Mouse (Mus musculus): ENCODE measurements around the gene Vsig10. TPM values are rescaled to one million over a fixed set of nuclear protein-coding genes. Genes with fewer than 3 reads are reported as not detected.

Gene Vsig10
- polyA plus RNA-seq, 1 experiment, result 17.2 TPM

- H3K4me1 ChIP-seq (ENCODE audit: control insufficient read depth, insufficient read depth, low read length), result peaks cover 10% of the 10 kb centered on the region
- DNase-seq, result no peak
- no peak overlapping the region for H3K27ac ChIP-seq (ENCODE audit: insufficient read depth, low read depth, low read length)
- H3K36me3 ChIP-seq (ENCODE audit: control insufficient read depth, insufficient read depth, low read length), result no peaks in the 10 kb centered on the region; the same call in 1 of the 2 replicates
- TF ChIP-seq CTCF (conservative IDR thresholded peaks at IDR 0.05; ENCODE audit: insufficient read depth, insufficient read length, low read depth, low read length) (no peak), POLR2A (IDR thresholded peaks at IDR 0.05; ENCODE audit: low read depth, low read length) (no peak)
- H3K27me3 ChIP-seq (replicated peaks; ENCODE audit: control insufficient read depth, insufficient read depth, low read length), result no peaks in the 10 kb centered on the region
- H3K4me3 ChIP-seq (ENCODE audit: insufficient read depth, low read depth, low read length), result no peak overlapping the region
- 68% methylated on average over 8 of the region's 8 CpGs for WGBS
Observed at GRCm38 (mm10) chr5:117354121-117354520, 35.2 kb downstream of the Vsig10 start.

DNA sequence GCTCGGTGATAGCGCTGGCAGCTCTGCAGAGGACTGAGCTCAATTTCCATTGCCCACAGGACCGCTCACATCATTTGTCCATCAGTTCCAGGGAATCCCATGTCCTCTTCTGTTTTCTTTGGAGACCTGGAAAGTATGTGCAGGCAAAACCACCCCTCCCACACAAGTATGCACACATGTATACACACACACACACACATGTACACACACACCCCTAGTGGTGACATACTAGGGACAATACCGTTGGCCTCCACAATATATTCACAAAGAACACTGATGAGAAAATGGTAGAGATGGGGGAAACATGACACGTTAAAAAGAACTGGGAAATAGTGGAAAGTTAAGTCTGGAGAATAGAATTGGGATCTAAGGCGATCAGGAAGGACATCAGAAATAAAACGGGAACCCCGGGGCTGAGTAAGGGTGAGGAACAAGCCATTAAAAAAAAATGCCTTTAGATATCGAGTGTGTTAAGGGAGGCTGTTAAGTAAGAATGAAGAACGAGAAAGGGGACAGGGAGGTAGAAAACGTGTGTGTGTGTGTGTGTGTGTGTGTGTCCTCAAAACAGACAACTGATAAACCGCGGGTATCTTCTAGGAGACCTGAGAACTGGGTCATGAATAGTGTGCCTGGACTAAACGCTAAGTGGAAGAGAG, 36.9 kb downstream of the Vsig10 start:
- Histone ChIP-seq H3K36me3 (ENCODE audit: control insufficient read depth, insufficient read depth, low read length) (no peaks in the 10 kb centered on the region; the same call in 1 of the 2 replicates), H3K4me1 (ENCODE audit: control insufficient read depth, insufficient read depth, low read length) (peaks cover 23% of the 10 kb centered on the region), H3K27me3 (replicated peaks; ENCODE audit: control insufficient read depth, insufficient read depth, low read length) (no peaks in the 10 kb centered on the region), H3K27ac (ENCODE audit: insufficient read depth, low read depth, low read length) (peak overlapping the region; percentile 69), H3K4me3 (ENCODE audit: insufficient read depth, low read depth, low read length) (no peak overlapping the region)
- DNase-seq, result no peak
- 33% methylated on average over 14 of the region's 14 CpGs for WGBS
- TF ChIP-seq CTCF (conservative IDR thresholded peaks at IDR 0.05; ENCODE audit: insufficient read depth, insufficient read length, low read depth, low read length) (no peak), POLR2A (IDR thresholded peaks at IDR 0.05; ENCODE audit: low read depth, low read length) (no peak)

DNA sequence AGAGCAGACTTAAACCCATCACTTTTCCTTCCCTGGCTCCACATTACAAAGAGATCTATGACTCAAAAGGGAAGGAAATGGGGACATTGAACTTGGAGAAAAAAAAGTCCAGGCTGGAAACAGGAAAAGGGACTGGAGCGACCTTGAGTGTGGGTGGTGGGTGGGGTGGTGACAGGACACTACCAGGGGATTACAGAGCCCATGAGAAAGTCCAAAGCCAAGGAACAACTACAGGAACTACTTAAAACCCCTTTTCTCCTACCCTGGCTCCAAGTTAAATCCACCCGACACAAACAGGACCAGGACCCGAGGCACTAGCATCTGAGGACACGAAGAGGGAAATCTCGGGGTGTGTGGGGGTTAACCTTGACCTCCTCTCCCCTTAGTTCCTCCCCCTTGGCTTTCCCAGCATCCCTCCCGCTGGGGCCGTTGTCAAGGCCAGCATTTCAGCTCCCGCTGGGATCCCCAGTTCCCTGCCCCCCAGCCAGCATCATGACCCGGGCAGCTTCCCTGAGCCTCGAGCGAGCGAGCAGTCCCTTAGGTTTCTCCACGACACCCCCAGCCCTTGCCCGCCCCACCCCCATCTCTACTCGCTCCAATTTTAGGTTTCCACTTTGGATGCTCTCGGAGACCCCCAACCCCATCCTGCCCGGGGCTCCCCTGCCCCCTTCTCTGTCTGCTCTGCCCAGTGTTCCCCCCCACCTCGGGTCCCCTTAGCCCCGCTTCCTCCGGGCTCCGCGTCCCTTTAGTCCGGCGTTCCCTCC, 37.7 kb downstream of the Vsig10 start:
- peak overlapping the region; percentile 69 for H3K27ac ChIP-seq (ENCODE audit: insufficient read depth, low read depth, low read length)
- TF ChIP-seq POLR2A (IDR thresholded peaks at IDR 0.05; ENCODE audit: low read depth, low read length) (no peak), CTCF (conservative IDR thresholded peaks at IDR 0.05; ENCODE audit: insufficient read depth, insufficient read length, low read depth, low read length) (no peak)
- under 1% methylated on average over 23 of the region's 24 CpGs for WGBS
- peaks cover 30% of the 10 kb centered on the region for H3K4me1 ChIP-seq (ENCODE audit: control insufficient read depth, insufficient read depth, low read length)
- H3K4me3 ChIP-seq (ENCODE audit: insufficient read depth, low read depth, low read length), result peak overlapping the region; percentile 99
- DNase-seq, result peak; percentile 59
- H3K36me3 ChIP-seq (ENCODE audit: control insufficient read depth, insufficient read depth, low read length), result no peaks in the 10 kb centered on the region; the same call in 1 of the 2 replicates
- H3K27me3 ChIP-seq (replicated peaks; ENCODE audit: control insufficient read depth, insufficient read depth, low read length), result no peaks in the 10 kb centered on the region

GRCm38 (mm10) chr5:117357129-117357477, 38.2 kb downstream of the Vsig10 start, which contains the start of gene Wsb2:
TSS of gene Wsb2 (plus strand) at chr5:117357304.
- DNase-seq, result peak; percentile 88
- 3% methylated on average over 30 of the region's 54 CpGs for WGBS
- Histone ChIP-seq H3K4me3 (ENCODE audit: insufficient read depth, low read depth, low read length) (peak within 1 kb of the TSS; percentile 99), H3K27me3 (replicated peaks; ENCODE audit: control insufficient read depth, insufficient read depth, low read length) (no peaks in the 10 kb centered on the region), H3K4me1 (ENCODE audit: control insufficient read depth, insufficient read depth, low read length) (peaks cover 35% of the 10 kb centered on the region), H3K27ac (ENCODE audit: insufficient read depth, low read depth, low read length) (peak within 1 kb of the TSS; percentile 74), H3K36me3 (ENCODE audit: control insufficient read depth, insufficient read depth, low read length) (no peaks in the 10 kb centered on the region; the same call in 1 of the 2 replicates)
- no peak for TF ChIP-seq CTCF (conservative IDR thresholded peaks at IDR 0.05; ENCODE audit: insufficient read depth, insufficient read length, low read depth, low read length)
- TF ChIP-seq POLR2A (IDR thresholded peaks at IDR 0.05; ENCODE audit: low read depth, low read length), result no peak

DNA sequence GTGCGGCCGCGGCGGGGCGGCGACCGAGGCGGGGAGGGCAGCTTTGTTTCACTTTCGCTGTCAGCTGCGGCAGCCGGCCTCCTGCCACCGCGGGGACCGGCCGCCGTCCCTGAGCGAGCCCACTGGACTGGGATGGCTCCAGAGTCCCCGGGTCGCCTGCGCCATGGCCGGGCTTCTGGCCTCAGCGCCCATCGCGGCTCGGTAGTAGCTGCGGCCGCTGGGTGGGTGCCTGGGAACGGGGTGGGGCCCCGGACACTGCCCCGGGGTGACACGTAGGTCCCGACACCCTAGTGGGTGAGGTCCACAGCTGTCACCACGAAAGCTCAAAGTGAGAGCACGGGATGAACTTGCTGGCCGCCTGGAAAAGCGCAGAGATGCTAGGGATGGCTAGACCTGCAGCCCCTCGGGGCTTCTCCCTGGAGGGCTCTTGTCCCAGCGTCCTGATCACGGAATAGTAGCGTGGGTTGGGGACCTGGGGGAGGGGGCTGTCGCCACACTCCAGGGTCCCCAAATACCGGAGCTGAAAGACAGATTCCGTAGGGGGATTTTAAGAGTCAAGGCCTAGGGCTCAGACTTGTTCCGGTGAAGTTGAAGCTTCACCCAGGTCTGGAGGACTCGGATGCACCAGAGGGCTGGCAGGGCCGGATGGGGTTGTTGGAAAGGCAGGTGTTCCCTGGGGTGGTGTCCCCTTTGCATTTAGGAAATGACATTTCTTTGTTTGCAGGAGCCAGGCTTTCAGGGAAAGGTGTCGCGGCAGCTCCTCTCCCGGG, 38.8 kb downstream of the Vsig10 start:
- under 1% methylated on average over 49 of the region's 49 CpGs for WGBS
- Histone ChIP-seq H3K36me3 (ENCODE audit: control insufficient read depth, insufficient read depth, low read length) (no peaks in the 10 kb centered on the region; the same call in 1 of the 2 replicates), H3K27me3 (replicated peaks; ENCODE audit: control insufficient read depth, insufficient read depth, low read length) (no peaks in the 10 kb centered on the region), H3K4me1 (ENCODE audit: control insufficient read depth, insufficient read depth, low read length) (peaks cover 41% of the 10 kb centered on the region), H3K27ac (ENCODE audit: insufficient read depth, low read depth, low read length) (peak overlapping the region; percentile 74), H3K4me3 (ENCODE audit: insufficient read depth, low read depth, low read length) (peak overlapping the region; percentile 99)
- TF ChIP-seq POLR2A (IDR thresholded peaks at IDR 0.05; ENCODE audit: low read depth, low read length), result no peak
- TF ChIP-seq CTCF (conservative IDR thresholded peaks at IDR 0.05; ENCODE audit: insufficient read depth, insufficient read length, low read depth, low read length), result no peak
- peak; percentile 43 for DNase-seq

DNA sequence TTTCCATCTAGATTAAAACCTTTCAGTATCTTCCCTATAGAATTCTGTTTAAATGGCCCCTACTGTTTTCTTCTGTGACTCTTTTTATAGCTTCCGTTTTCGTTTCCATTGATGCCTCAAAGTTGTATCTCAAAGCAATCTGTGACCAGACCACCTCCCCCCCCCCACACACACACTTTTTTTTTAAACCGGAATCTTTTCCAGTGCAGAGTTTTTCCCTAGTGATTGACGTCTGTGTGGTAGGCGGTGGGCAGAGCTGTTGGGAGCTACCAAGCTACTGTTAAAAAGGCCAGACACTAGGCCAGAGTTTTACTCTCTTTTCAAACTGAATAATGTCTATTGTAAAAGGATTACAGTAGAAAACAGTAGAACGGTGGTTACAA, 39.4 kb downstream of the Vsig10 start:
- Histone ChIP-seq H3K27me3 (replicated peaks; ENCODE audit: control insufficient read depth, insufficient read depth, low read length) (no peaks in the 10 kb centered on the region), H3K36me3 (ENCODE audit: control insufficient read depth, insufficient read depth, low read length) (no peaks in the 10 kb centered on the region; the same call in 1 of the 2 replicates), H3K4me1 (ENCODE audit: control insufficient read depth, insufficient read depth, low read length) (peaks cover 45% of the 10 kb centered on the region), H3K4me3 (ENCODE audit: insufficient read depth, low read depth, low read length) (peak overlapping the region; percentile 99), H3K27ac (ENCODE audit: insufficient read depth, low read depth, low read length) (peak overlapping the region; percentile 74)
- no peak for DNase-seq
- 6% methylated on average over 6 of the region's 6 CpGs for WGBS
- no peak for TF ChIP-seq POLR2A (IDR thresholded peaks at IDR 0.05; ENCODE audit: low read depth, low read length)
- no peak for TF ChIP-seq CTCF (conservative IDR thresholded peaks at IDR 0.05; ENCODE audit: insufficient read depth, insufficient read length, low read depth, low read length)
